Mouse (Mus musculus) gastrocnemius, postnatal 25 days (tissue): ENCODE results near the gene Mslnl. TPM values are rescaled to one million over a fixed set of nuclear protein-coding genes. Genes with fewer than 3 reads are reported as not detected.

Experiments used
- DNase-seq: peaks from one replicate; pipeline ENCODE4 v3.0.0; 2022
- microRNA-seq, 2 experiments: library from miRNA; unstranded; fragments of <30 nt; microRNA quantifications; one replicate each; pipeline ENCODE4 v1.2.0; 2021; ENCODE audit warnings: borderline replicate concordance in 2 of 2
- total RNA-seq, 2 experiments: library from RNA; stranded (reverse); gene quantifications; 1 replicate in 1 of 2; 2 replicates in 1 of 2; pipeline ENCODE4 v1.2.3; 2021

Mslnl gene
- total RNA-seq, 2 experiments from 2014 or later = not detected

GRCm38 (mm10) chr17:25786280-25786679 lies 50.4 kb downstream of the Mslnl start, which contains the start of gene Ccdc78:
Gene Ccdc78, plus strand, starts transcription at chr17:25786580.
- no peak for DNase-seq

- DNase-seq = no peak
Measured at GRCm38 (mm10) chr17:25786781-25787504, 51.1 kb downstream of the Mslnl start.

GRCm38 (mm10) chr17:25791320-25791842 lies 55.5 kb downstream of the Mslnl start:
- no peak for DNase-seq

GRCm38 (mm10) chr17:25791843-25792527 lies 56.1 kb downstream of the Mslnl start:
- DNase-seq = peak; percentile 77

- peak; percentile 76 for DNase-seq
Measured at GRCm38 (mm10) chr17:25792615-25793014, 56.8 kb downstream of the Mslnl start, which contains the start of gene Fam173a. Gene Fam173a, minus strand, starts transcription at chr17:25792901.

GRCm38 (mm10) chr17:25794197-25794596 lies 58.4 kb downstream of the Mslnl start:
- no peak for DNase-seq

- DNase-seq = no peak
Measured at GRCm38 (mm10) chr17:25794998-25795397, 59.2 kb downstream of the Mslnl start.

- DNase-seq = no peak
Measured at GRCm38 (mm10) chr17:25795609-25796092, 59.8 kb downstream of the Mslnl start, which contains the start of gene AC134908.4. Gene AC134908.4, minus strand, starts transcription at chr17:25795659.

- DNase-seq = peak; percentile 76
Measured at GRCm38 (mm10) chr17:25796211-25796771, 60.4 kb downstream of the Mslnl start.

GRCm38 (mm10) chr17:25796951-25797369 lies 61.1 kb downstream of the Mslnl start, which contains the start of gene Metrn:
Gene Metrn, minus strand, starts transcription at chr17:25797136.
- peak; percentile 89 for DNase-seq

Small RNA genes within 50 kb of the gene (microRNA-seq; reads per million reads assigned to microRNA genes)
- gene Gm25083 = 0 reads per million in 2 experiments
- 0 to 1.3 reads per million in 2 experiments for gene Mir6966

Other genes starting within 250 kb of the Mslnl start
- not detected for gene Sstr5, start 238.8 kb upstream of the Mslnl start, total RNA-seq
- 1 to 10 TPM; 1.4 to 2.3 TPM for gene Sox8, start 165.4 kb upstream of the Mslnl start, total RNA-seq
- 10 to 100 TPM; 11.6 to 16.6 TPM for gene Lmf1, start 157.0 kb upstream of the Mslnl start, total RNA-seq
- gene Gng13, start 18.9 kb upstream of the Mslnl start, total RNA-seq = not detected
- gene Chtf18, start 8.6 kb upstream of the Mslnl start, total RNA-seq = 1 to 10 TPM in 1 of 2 experiments, under 1 TPM in 1; 0.33 to 1.2 TPM
- gene Rpusd1, start 8.4 kb upstream of the Mslnl start, total RNA-seq = 1 to 10 TPM; 2.9 to 3.9 TPM
- under 1 TPM; 0.43 to 0.62 TPM for gene Msln, start 18.3 kb downstream of the Mslnl start, total RNA-seq
- 10 to 100 TPM; 28.9 to 30.8 TPM for gene Narfl, start 37.7 kb downstream of the Mslnl start, total RNA-seq
- 10 to 100 TPM in 1 of 2 experiments, 1 to 10 TPM in 1; 9.0 to 10.5 TPM for gene Haghl, start 49.6 kb downstream of the Mslnl start, total RNA-seq
- not detected for gene Ccdc78, start 50.5 kb downstream of the Mslnl start, total RNA-seq
- 10 to 100 TPM; 35.0 to 38.5 TPM for gene Fam173a, start 56.9 kb downstream of the Mslnl start, total RNA-seq
- gene AC134908.4, start 59.6 kb downstream of the Mslnl start, total RNA-seq = not detected
- 10 to 100 TPM; 48.4 to 72.2 TPM for gene Metrn, start 61.1 kb downstream of the Mslnl start, total RNA-seq
- gene Fbxl16, start 73.0 kb downstream of the Mslnl start, total RNA-seq = 1 to 10 TPM; 1.5 to 1.7 TPM
- gene Wdr24, start 87.6 kb downstream of the Mslnl start, total RNA-seq = 10 to 100 TPM in 1 of 2 experiments, 1 to 10 TPM in 1; 9.3 to 10.5 TPM
- gene Jmjd8, start 92.8 kb downstream of the Mslnl start, total RNA-seq = 10 to 100 TPM; 14.3 to 18.9 TPM
- gene Stub1, start 97.4 kb downstream of the Mslnl start, total RNA-seq = 10 to 100 TPM; 76.9 to 84.4 TPM
- gene Rhbdl1, start 101.3 kb downstream of the Mslnl start, total RNA-seq = 10 to 100 TPM; 18.3 to 20.8 TPM
- gene Gm20683, start 105.7 kb downstream of the Mslnl start, total RNA-seq = 10 to 100 TPM; 13.8 to 16.5 TPM
- gene Rhot2, start 108.8 kb downstream of the Mslnl start, total RNA-seq = 10 to 100 TPM; 54.4 to 76.1 TPM
- gene Wdr90, start 125.5 kb downstream of the Mslnl start, total RNA-seq = 1 to 10 TPM; 1.2 to 2.1 TPM
- gene Mcrip2, start 132.7 kb downstream of the Mslnl start, total RNA-seq = 100 to 1,000 TPM; 102 to 114 TPM
- gene Mettl26, start 139.0 kb downstream of the Mslnl start, total RNA-seq = 10 to 100 TPM; 31.9 to 37.0 TPM
- gene Wfikkn1, start 144.8 kb downstream of the Mslnl start, total RNA-seq = under 1 TPM; 0.35 to 0.36 TPM
- 10 to 100 TPM in 1 of 2 experiments, 1 to 10 TPM in 1; 8.7 to 11.0 TPM for gene Rab40c, start 183.7 kb downstream of the Mslnl start, total RNA-seq
- gene Pigq, start 208.9 kb downstream of the Mslnl start, total RNA-seq = 10 to 100 TPM; 30.0 to 31.9 TPM
- gene Nhlrc4, start 208.9 kb downstream of the Mslnl start, total RNA-seq = not detected
- gene A930017K11Rik, start 216.5 kb downstream of the Mslnl start, total RNA-seq = not detected
- gene Capn15, start 249.8 kb downstream of the Mslnl start, total RNA-seq = 1 to 10 TPM; 5.6 to 6.8 TPM